Mouse (Mus musculus) spleen, postnatal 0 days (tissue): ENCODE data around the gene Mcm6. TPM values are rescaled to one million over a fixed set of nuclear protein-coding genes. Genes with fewer than 3 reads are reported as not detected.

Source experiments
- polyA plus RNA-seq: library from polyadenylated mRNA; unstranded; fragments of >200 nt; fragmentation: Nextera tagmentation; extraction: Ambion mirVana; gene quantifications from 2 replicates; pipeline ENCODE4 v1.2.1, GENCODE M21; 2015

Gene Mcm6
- 203 and 231 TPM in 2 replicates for polyA plus RNA-seq

GRCm38 (mm10) chr1:128359554-128360376 lies at the start of gene Mcm6:
Gene Mcm6 (minus strand): TSS chr1:128359664.

DNA sequence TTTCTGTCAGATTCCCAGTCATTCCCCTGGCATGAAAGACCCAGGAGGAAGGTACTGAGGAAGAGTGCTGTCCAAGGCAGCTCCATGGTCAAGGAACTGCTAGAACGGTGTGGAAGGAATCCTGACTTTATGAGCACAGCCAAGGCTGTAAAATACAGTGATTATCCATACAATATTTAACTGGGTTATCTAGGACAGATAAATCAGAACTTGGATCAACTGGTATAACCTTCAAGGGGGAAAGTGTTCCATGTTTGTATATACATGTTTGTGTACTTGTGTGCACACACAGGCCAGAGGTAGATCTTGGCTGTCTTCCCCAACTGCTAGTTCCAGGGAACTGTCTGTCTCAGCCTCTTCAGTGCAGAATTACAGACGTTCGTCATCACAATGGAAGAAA lies 31.2 kb downstream of the Mcm6 start, which contains the start of gene Lct:
TSS of gene Lct (minus strand) at position 101 of the 400 bp plus-strand sequence.

Other genes starting within 250 kb of the Mcm6 start
- gene Ubxn4, start 115.7 kb downstream of the Mcm6 start, polyA plus RNA-seq, result 45.6 and 49.2 TPM in 2 replicates
- gene Lct, start 31.3 kb downstream of the Mcm6 start, polyA plus RNA-seq, result 0.05 and 0.15 TPM in 2 replicates
- 96.4 and 97.1 TPM in 2 replicates for gene Dars, start 57.7 kb upstream of the Mcm6 start, polyA plus RNA-seq
- 13.2 and 15.2 TPM in 2 replicates for gene Cxcr4, start 232.6 kb upstream of the Mcm6 start, polyA plus RNA-seq